Mouse (Mus musculus) erythroblast, embryonic 14.5 days (primary cell): ENCODE results near the gene Gabpb2. TPM values are rescaled to one million over a fixed set of nuclear protein-coding genes. Genes with fewer than 3 reads are reported as not detected.

Source experiments
- H3K27me3 ChIP-seq: 2 replicates; pipeline ENCODE4 v1.6.1; 2012; ENCODE audit warnings: inconsistent platforms; ENCODE audit not compliant: control insufficient read depth
- H3K36me3 ChIP-seq: 2 replicates; pipeline ENCODE4 v1.6.1; 2012; ENCODE audit warnings: mild to moderate bottlenecking, inconsistent platforms; ENCODE audit not compliant: control insufficient read depth
- H3K4me1 ChIP-seq: 2 replicates; pipeline ENCODE4 v1.6.1; 2012; ENCODE audit warnings: inconsistent platforms; ENCODE audit not compliant: control insufficient read depth
- H3K4me3 ChIP-seq: replicated peaks from 2 replicates; pipeline ENCODE3; 2012; ENCODE audit warnings: moderate library complexity, mild to moderate bottlenecking, inconsistent platforms
- H3K9me3 ChIP-seq: 2 replicates; pipeline ENCODE4 v1.6.1; 2012; ENCODE audit warnings: low read length, inconsistent platforms, mixed read lengths; ENCODE audit not compliant: control insufficient read depth
- GATA1 ChIP-seq: IDR thresholded peaks from 2 replicates; pipeline ENCODE4 v1.6.1; 2012; ENCODE audit warnings: low read length, inconsistent platforms, mixed read lengths
- TAL1 ChIP-seq: IDR thresholded peaks from 3 replicates; pipeline ENCODE4 v1.6.1; 2012; ENCODE audit warnings: low read length, inconsistent platforms, mixed read lengths
- polyA plus RNA-seq: library from polyadenylated mRNA; stranded (reverse); fragments of >175 nt; gene quantifications from 2 replicates; pipeline ENCODE4 v1.2.3, GENCODE M21; 2012

The Gabpb2 gene
- polyA plus RNA-seq, 1 experiment = 0.30 TPM

GRCm38 (mm10) chr3:95203880-95204279 is 13.8 kb downstream of the Gabpb2 start:
- H3K27me3 ChIP-seq = no peaks in the 10 kb centered on the region

GRCm38 (mm10) chr3:95200562-95200961 is 17.2 kb downstream of the Gabpb2 start:
- H3K36me3 ChIP-seq = peaks cover 100% of the 10 kb centered on the region
- no peaks in the 10 kb centered on the region for H3K9me3 ChIP-seq
- no peak overlapping the region for H3K4me3 ChIP-seq
- H3K4me1 ChIP-seq = no peaks in the 10 kb centered on the region
- no peak for TF ChIP-seq GATA1
- TF ChIP-seq TAL1 = no peak
- no peaks in the 10 kb centered on the region for H3K27me3 ChIP-seq

More at GRCm38 (mm10) chr3:95203880-95204279, 13.8 kb downstream of the Gabpb2 start:
- no peaks in the 10 kb centered on the region for H3K9me3 ChIP-seq
- TF ChIP-seq GATA1 (no peak), TAL1 (no peak)
- no peak overlapping the region for H3K4me3 ChIP-seq
- H3K36me3 ChIP-seq = peaks cover 100% of the 10 kb centered on the region
- H3K4me1 ChIP-seq = no peaks in the 10 kb centered on the region

- Histone ChIP-seq H3K9me3 (no peaks in the 10 kb centered on the region), H3K4me3 (no peak overlapping the region), H3K36me3 (peaks cover 100% of the 10 kb centered on the region), H3K27me3 (no peaks in the 10 kb centered on the region), H3K4me1 (no peaks in the 10 kb centered on the region)
- TF ChIP-seq GATA1 (no peak), TAL1 (no peak)
Observed at GRCm38 (mm10) chr3:95200132-95200531, 17.6 kb downstream of the Gabpb2 start.

- TF ChIP-seq GATA1 (no peak), TAL1 (no peak)
- peaks cover 100% of the 10 kb centered on the region for H3K36me3 ChIP-seq
Observed at GRCm38 (mm10) chr3:95199101-95199500, 18.6 kb downstream of the Gabpb2 start.

GRCm38 (mm10) chr3:95195772-95196171 is 21.9 kb downstream of the Gabpb2 start:
- H3K27me3 ChIP-seq = no peaks in the 10 kb centered on the region
- H3K36me3 ChIP-seq = peaks cover 98% of the 10 kb centered on the region
- no peak for TF ChIP-seq GATA1
- TF ChIP-seq TAL1 = no peak
- H3K4me3 ChIP-seq = no peak overlapping the region
- H3K9me3 ChIP-seq = no peaks in the 10 kb centered on the region
- H3K4me1 ChIP-seq = no peaks in the 10 kb centered on the region

More at GRCm38 (mm10) chr3:95199101-95199500, 18.6 kb downstream of the Gabpb2 start:
- no peaks in the 10 kb centered on the region for H3K27me3 ChIP-seq
- no peaks in the 10 kb centered on the region for H3K4me1 ChIP-seq
- H3K4me3 ChIP-seq = no peak overlapping the region
- no peaks in the 10 kb centered on the region for H3K9me3 ChIP-seq

GRCm38 (mm10) chr3:95194721-95195135 is 23.0 kb downstream of the Gabpb2 start:
- H3K27me3 ChIP-seq = no peaks in the 10 kb centered on the region
- no peaks in the 10 kb centered on the region for H3K9me3 ChIP-seq
- no peak overlapping the region for H3K4me3 ChIP-seq
- peaks cover 98% of the 10 kb centered on the region for H3K36me3 ChIP-seq
- no peaks in the 10 kb centered on the region for H3K4me1 ChIP-seq
- no peak for TF ChIP-seq GATA1
- TF ChIP-seq TAL1 = no peak

- H3K36me3 ChIP-seq = peaks cover 100% of the 10 kb centered on the region
- no peak for TF ChIP-seq TAL1
- no peak for TF ChIP-seq GATA1
Observed at GRCm38 (mm10) chr3:95186888-95187287, 30.8 kb downstream of the Gabpb2 start.

GRCm38 (mm10) chr3:95186100-95186499 is 31.6 kb downstream of the Gabpb2 start:
- H3K9me3 ChIP-seq = no peaks in the 10 kb centered on the region
- H3K27me3 ChIP-seq = no peaks in the 10 kb centered on the region
- TF ChIP-seq GATA1 (no peak), TAL1 (no peak)
- H3K4me1 ChIP-seq = no peaks in the 10 kb centered on the region
- H3K4me3 ChIP-seq = no peak overlapping the region
- H3K36me3 ChIP-seq = peaks cover 99% of the 10 kb centered on the region

More at GRCm38 (mm10) chr3:95186888-95187287, 30.8 kb downstream of the Gabpb2 start:
- H3K27me3 ChIP-seq = no peaks in the 10 kb centered on the region
- H3K9me3 ChIP-seq = no peaks in the 10 kb centered on the region
- H3K4me3 ChIP-seq = no peak overlapping the region
- H3K4me1 ChIP-seq = no peaks in the 10 kb centered on the region

GRCm38 (mm10) chr3:95184796-95185577 is 32.7 kb downstream of the Gabpb2 start:
- Histone ChIP-seq H3K4me3 (no peak overlapping the region), H3K9me3 (no peaks in the 10 kb centered on the region), H3K4me1 (no peaks in the 10 kb centered on the region), H3K36me3 (peaks cover 95% of the 10 kb centered on the region), H3K27me3 (no peaks in the 10 kb centered on the region)
- TF ChIP-seq GATA1 (no peak), TAL1 (no peak)
